In the genomic region with DNA sequence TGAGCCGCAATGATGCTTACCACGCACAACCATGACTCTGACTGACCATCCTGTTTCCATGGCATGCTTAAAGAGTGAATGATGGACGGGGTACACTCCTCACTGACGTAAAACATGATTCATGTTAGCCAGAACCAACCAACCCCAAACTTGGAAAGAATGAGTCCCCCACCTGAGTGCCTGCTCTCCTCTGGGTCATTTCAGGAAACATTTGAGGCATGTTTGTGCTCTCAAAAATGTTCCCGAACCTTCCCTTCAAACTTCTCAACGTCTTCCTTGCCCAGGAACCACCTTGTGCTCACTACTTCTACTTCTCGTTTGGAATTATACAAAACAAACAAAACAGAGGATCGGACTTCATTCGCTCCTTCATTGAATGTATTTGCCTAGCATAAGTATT, we compare ENCODE assay signal across 12 mouse cellular contexts.
DNase-seq lines count a peak whose midpoint lies in the region; ATAC-seq and TF ChIP-seq lines count a peak whose summit lies in the region.
"Had no signal": no experiment of that assay in that cellular context is flagged by ENCODE, and none has a peak within 500 bp of the region (broad histone marks: within the 10 kb centered on the region; RNA-seq: fewer than 3 reads in every experiment).

No protein-coding gene starts in this region.

- H3K36me3 ChIP-seq in intestine, embryonic 14.5 days (ENCODE audit: control insufficient read depth, insufficient read depth, low read length): no peaks in the 10 kb centered on the region
- H3K36me3 ChIP-seq in intestine, embryonic 15.5 days: no peaks in the 10 kb centered on the region
- H3K36me3 ChIP-seq in stomach, embryonic 14.5 days (ENCODE audit: control insufficient read depth, insufficient read depth, low read length): no peaks in the 10 kb centered on the region
- no peaks in the 10 kb centered on the region for H3K36me3 ChIP-seq in stomach, postnatal 0 days (ENCODE audit: control insufficient read depth, insufficient read depth, low read length)
- no peaks in the 10 kb centered on the region for H3K36me3 ChIP-seq in limb, embryonic 10.5 days

- no peak overlapping the region for H3K4me3 ChIP-seq in intestine, embryonic 14.5 days (ENCODE audit: low read depth, low read length)
- H3K4me3 ChIP-seq in intestine, embryonic 15.5 days (replicated peaks): no peak overlapping the region
- H3K4me3 ChIP-seq in stomach, embryonic 14.5 days (ENCODE audit: low read depth, low read length): no peak overlapping the region
- H3K4me3 ChIP-seq in stomach, postnatal 0 days (ENCODE audit: low read depth, low read length): no peak overlapping the region
- no peak overlapping the region for H3K4me3 ChIP-seq in limb, embryonic 10.5 days

- no peak overlapping the region for H3K4me2 ChIP-seq in intestine, embryonic 14.5 days (ENCODE audit: low read length)
- no peak overlapping the region for H3K4me2 ChIP-seq in intestine, embryonic 15.5 days (replicated peaks)
- H3K4me2 ChIP-seq in stomach, embryonic 14.5 days (replicated peaks; ENCODE audit: low read depth, low read length): 0 out of 2 replicates have a peak overlapping the region, but pooled peaks have one; percentile 80
- H3K4me2 ChIP-seq in stomach, postnatal 0 days (replicated peaks; ENCODE audit: low read depth): no peak overlapping the region

- peaks cover 40% of the 10 kb centered on the region for H3K4me1 ChIP-seq in intestine, embryonic 14.5 days (replicated peaks; ENCODE audit: control insufficient read depth, insufficient read depth, low read length)
- peaks cover 26% of the 10 kb centered on the region for H3K4me1 ChIP-seq in intestine, embryonic 15.5 days (replicated peaks)
- peaks cover 44% of the 10 kb centered on the region for H3K4me1 ChIP-seq in stomach, embryonic 14.5 days (ENCODE audit: control insufficient read depth, insufficient read depth, low read length)
- 0 out of 2 replicates have a peak, but pooled peaks cover 4% of the 10 kb centered on the region for H3K4me1 ChIP-seq in stomach, postnatal 0 days (replicated peaks; ENCODE audit: control insufficient read depth, insufficient read depth)
- peaks cover 83% of the 10 kb centered on the region for H3K4me1 ChIP-seq in limb, embryonic 10.5 days

- no peak for TF ChIP-seq CTCF in stomach, postnatal 0 days (IDR thresholded peaks at IDR 0.05; ENCODE audit: low read depth)

- no peaks in the 10 kb centered on the region for H3K9me3 ChIP-seq in intestine, embryonic 14.5 days (ENCODE audit: control insufficient read depth, low read length)
- no peaks in the 10 kb centered on the region for H3K9me3 ChIP-seq in intestine, embryonic 15.5 days
- no peaks in the 10 kb centered on the region for H3K9me3 ChIP-seq in stomach, embryonic 14.5 days (ENCODE audit: control insufficient read depth, low read depth, low read length)
- H3K9me3 ChIP-seq in stomach, postnatal 0 days (ENCODE audit: control insufficient read depth, low read length): no peaks in the 10 kb centered on the region
- H3K9me3 ChIP-seq in limb, embryonic 10.5 days (replicated peaks): no peaks in the 10 kb centered on the region

- ATAC-seq in intestine, embryonic 14.5 days (replicated peaks; ENCODE audit: low FRiP score, low TSS enrichment, low read depth): no peak
- ATAC-seq in intestine, embryonic 15.5 days: no peak
- ATAC-seq in stomach, embryonic 14.5 days (ENCODE audit: insufficient number of reproducible peaks, insufficient read depth, low FRiP score, low read depth): no peak
- ATAC-seq in stomach, postnatal 0 days (ENCODE audit: low FRiP score, low TSS enrichment): no peak

- no peak for TF ChIP-seq EP300 in stomach, postnatal 0 days (optimal IDR thresholded peaks at IDR 0.05)

- H3K27ac ChIP-seq in intestine, embryonic 14.5 days (ENCODE audit: low read depth): peak overlapping the region; percentile 98; the same call in 1 of the 2 replicates
- no peak overlapping the region for H3K27ac ChIP-seq in intestine, embryonic 15.5 days
- H3K27ac ChIP-seq in stomach, embryonic 14.5 days (ENCODE audit: low read length): peak overlapping the region; percentile 99; the same call in 1 of the 2 replicates
- no peak overlapping the region for H3K27ac ChIP-seq in stomach, postnatal 0 days (replicated peaks)
- H3K27ac ChIP-seq in limb, embryonic 10.5 days: peak overlapping the region; percentile 98

- WGBS in intestine, embryonic 14.5 days: 79% methylated on average over 9 of the region's 9 CpGs
- WGBS in intestine, embryonic 15.5 days: 78% methylated on average over 9 of the region's 9 CpGs
- 64% methylated on average over 9 of the region's 9 CpGs for WGBS in stomach, embryonic 14.5 days
- 70% methylated on average over 9 of the region's 9 CpGs for WGBS in stomach, postnatal 0 days
- WGBS in limb, embryonic 10.5 days: 74% methylated on average over 9 of the region's 9 CpGs

- no peaks in the 10 kb centered on the region for H3K27me3 ChIP-seq in intestine, embryonic 14.5 days (replicated peaks; ENCODE audit: control insufficient read depth, insufficient read depth, low read length)
- H3K27me3 ChIP-seq in intestine, embryonic 15.5 days (replicated peaks): no peaks in the 10 kb centered on the region
- H3K27me3 ChIP-seq in stomach, embryonic 14.5 days (ENCODE audit: control insufficient read depth, insufficient read depth, low read length): no peaks in the 10 kb centered on the region
- no peaks in the 10 kb centered on the region for H3K27me3 ChIP-seq in stomach, postnatal 0 days (ENCODE audit: control insufficient read depth, insufficient read depth, low read length)
- H3K27me3 ChIP-seq in limb, embryonic 10.5 days (ENCODE audit: low read depth, poor library complexity, severe bottlenecking): no peaks in the 10 kb centered on the region
- H3K27me3 ChIP-seq: CH12.LX had no signal

- no peak overlapping the region for H3K9ac ChIP-seq in intestine, embryonic 14.5 days (ENCODE audit: low read length)
- no peak overlapping the region for H3K9ac ChIP-seq in intestine, embryonic 15.5 days
- no peak overlapping the region for H3K9ac ChIP-seq in stomach, embryonic 14.5 days (replicated peaks; ENCODE audit: low read depth, low read length)
- H3K9ac ChIP-seq in stomach, postnatal 0 days (ENCODE audit: low read length): no peak overlapping the region

- no peak for DNase-seq in intestine, embryonic 14.5 days (ENCODE audit: low spot score)
- no peak for DNase-seq in stomach, postnatal 0 days (ENCODE audit: low spot score)
- DNase-seq in limb, embryonic 10.5 days (ENCODE audit: low spot score): no peak
- DNase-seq in cerebellum, postnatal 10 days: no peak
- no peak for DNase-seq in frontal cortex, postnatal 14 days (ENCODE audit: low spot score in 2 of 2)
- no peak for DNase-seq in B cell, adult 2 months
- DNase-seq: adrenal gland, postnatal 10 days; cerebellum, postnatal 36 days; kidney, adult 9 months had no signal

Comparison
In these comparisons a context has a peak if more than half of its experiments do, and no peak if none do; other contexts are left out.
1. H3K27ac ChIP-seq: peak in intestine, embryonic 14.5 days (single experiment), stomach, embryonic 14.5 days (single experiment) and limb, embryonic 10.5 days (single experiment); none in intestine, embryonic 15.5 days (single experiment) and stomach, postnatal 0 days (single experiment).